9 mouse cellular contexts compared by ENCODE assay signal in genomic region chr3:144825151-144825550, GRCm38 (mm10). TPM values are rescaled to one million over a fixed set of nuclear protein-coding genes. Genes with fewer than 3 reads are reported as not detected.
DNase-seq lines count a peak whose midpoint lies in the region; ATAC-seq lines count a peak whose summit lies in the region.
"Had no signal": no experiment of that assay in that cellular context is flagged by ENCODE, and none has a peak within 500 bp of the region (broad histone marks: within the 10 kb centered on the region; RNA-seq: fewer than 3 reads in every experiment).

No protein-coding gene starts in this region.

- no peaks in the 10 kb centered on the region for H3K4me1 ChIP-seq in forebrain, embryonic 16.5 days (replicated peaks; ENCODE audit: control insufficient read depth, insufficient read depth, low read length)
- no peaks in the 10 kb centered on the region for H3K4me1 ChIP-seq in hindbrain, embryonic 12.5 days

- no peak overlapping the region for H3K27ac ChIP-seq in forebrain, embryonic 16.5 days (ENCODE audit: low read length)
- H3K27ac ChIP-seq in hindbrain, embryonic 12.5 days: no peak overlapping the region

- H3K4me2 ChIP-seq in forebrain, embryonic 16.5 days (ENCODE audit: low read length): no peak overlapping the region
- no peak overlapping the region for H3K4me2 ChIP-seq in hindbrain, embryonic 12.5 days (replicated peaks)

- no peak overlapping the region for H3K9ac ChIP-seq in forebrain, embryonic 16.5 days (replicated peaks; ENCODE audit: low read depth, low read length)
- no peak overlapping the region for H3K9ac ChIP-seq in hindbrain, embryonic 12.5 days

- no peaks in the 10 kb centered on the region for H3K9me3 ChIP-seq in forebrain, embryonic 16.5 days (ENCODE audit: control insufficient read depth, low read length)
- no peaks in the 10 kb centered on the region for H3K9me3 ChIP-seq in hindbrain, embryonic 12.5 days (replicated peaks)
- H3K9me3 ChIP-seq: megakaryocyte, embryonic 14.5 days had no signal

- peak; percentile 91 for DNase-seq in NIH3T3 (ENCODE audit: low read depth)
- peak; percentile 30 for DNase-seq in cerebellum, adult 11-12 months
- peak; percentile 75 for DNase-seq in layer of hippocampus, adult 9-10 months (ENCODE audit: low spot score)
- DNase-seq in lung, postnatal 25 days (ENCODE audit: low spot score): peak; percentile 54
- DNase-seq in right cerebral cortex, adult 2 months (ENCODE audit: low spot score in 2 of 2): peak; percentile 92 to 93
- peak; percentile 46 for DNase-seq in urinary bladder, postnatal 10 days (ENCODE audit: low spot score)

- 17% methylated on average over 10 of the region's 10 CpGs for WGBS in forebrain, embryonic 16.5 days
- 24% methylated on average over 10 of the region's 10 CpGs for WGBS in hindbrain, embryonic 12.5 days

- no peaks in the 10 kb centered on the region for H3K36me3 ChIP-seq in forebrain, embryonic 16.5 days (ENCODE audit: control insufficient read depth, insufficient read depth)
- H3K36me3 ChIP-seq in hindbrain, embryonic 12.5 days: no peaks in the 10 kb centered on the region

- no peaks in the 10 kb centered on the region for H3K27me3 ChIP-seq in forebrain, embryonic 16.5 days (replicated peaks; ENCODE audit: control insufficient read depth, insufficient read depth, low read length)
- H3K27me3 ChIP-seq in hindbrain, embryonic 12.5 days: no peaks in the 10 kb centered on the region
- H3K27me3 ChIP-seq: megakaryocyte, embryonic 14.5 days had no signal

- peak; percentile 85 for ATAC-seq in forebrain, embryonic 16.5 days
- ATAC-seq in hindbrain, embryonic 12.5 days (ENCODE audit: low FRiP score): peak; percentile 74

- H3K4me3 ChIP-seq in forebrain, embryonic 16.5 days (replicated peaks; ENCODE audit: low read length): no peak overlapping the region
- H3K4me3 ChIP-seq in hindbrain, embryonic 12.5 days: no peak overlapping the region
- H3K4me3 ChIP-seq: megakaryocyte, embryonic 14.5 days had no signal

RNA-seq across cellular contexts. Expression of gene Clca3a2, which starts 5.9 kb away (rescaled TPM):
- polyA plus RNA-seq in forebrain, embryonic 16.5 days (2015; fragmentation: Nextera tagmentation; extraction: Ambion mirVana): not detected in 2 replicates
- polyA plus RNA-seq in hindbrain, embryonic 12.5 days (2016; fragmentation: Nextera tagmentation; extraction: Ambion mirVana): 0.09 TPM in 1 of 2 replicates, not detected in the other

RNA-seq across cellular contexts. Expression of gene Clca3b, which starts 24.0 kb away (rescaled TPM):
- not detected in 2 replicates for polyA plus RNA-seq in forebrain, embryonic 16.5 days (2015; fragmentation: Nextera tagmentation; extraction: Ambion mirVana)
- not detected in 2 replicates for polyA plus RNA-seq in hindbrain, embryonic 12.5 days (2016; fragmentation: Nextera tagmentation; extraction: Ambion mirVana)

Comparison
In these comparisons a context has a peak if more than half of its experiments do, and no peak if none do; other contexts are left out.
1. DNase-seq: peak in every context shown above with its lines; median percentile 92 in right cerebral cortex, adult 2 months; 91 in NIH3T3; 75 in layer of hippocampus, adult 9-10 months; 54 in lung, postnatal 25 days; 46 in urinary bladder, postnatal 10 days; 30 in cerebellum, adult 11-12 months.